Mouse (Mus musculus) MEL (cell line): Measurements from ENCODE around the gene Rxra. TPM values are rescaled to one million over a fixed set of nuclear protein-coding genes. Genes with fewer than 3 reads are reported as not detected.
A peak's percentile ranks its signal among the peaks of the same experiment; 100 is the strongest.

Source experiments
- DNase-seq: peaks from one replicate; pipeline ENCODE4 v3.0.0; 2011; ENCODE audit warnings: low read depth, low spot score
- H3K27ac ChIP-seq: 2 replicates; pipeline ENCODE4 v1.5.1; 2012; ENCODE audit warnings: low read depth, mild to moderate bottlenecking, control low read depth, low read length, moderate library complexity; ENCODE audit not compliant: control insufficient read depth
- H3K27me3 ChIP-seq, 2 experiments: fragments of 150-350 bp in 1 of 2; sonication (generic) in 1 of 2; 2 replicates each; pipeline ENCODE4 v1.6.1; 2012; ENCODE audit warnings: low read length in 2 of 2, mild to moderate bottlenecking in 2 of 2, improper control_type of control experiment in 1 of 2, moderate library complexity in 1 of 2; ENCODE audit not compliant: insufficient read depth in 2 of 2, control insufficient read depth in 1 of 2
- H3K36me3 ChIP-seq, 2 experiments: 2 replicates each; pipeline ENCODE4 v1.6.1; 2012 to 2014; ENCODE audit warnings: low read length in 2 of 2, improper control_type of control experiment in 1 of 2, inconsistent platforms in 1 of 2, mild to moderate bottlenecking in 1 of 2; ENCODE audit not compliant: insufficient read depth in 2 of 2, control insufficient read depth in 1 of 2
- H3K4me1 ChIP-seq, 2 experiments: fragments of 150-350 bp in 1 of 2; sonication (generic) in 1 of 2; 2 replicates each; pipeline ENCODE4 v1.6.1; 2012; ENCODE audit warnings: low read length in 2 of 2, improper control_type of control experiment in 1 of 2, mild to moderate bottlenecking in 1 of 2; ENCODE audit not compliant: insufficient read depth in 2 of 2, control insufficient read depth in 1 of 2
- H3K4me3 ChIP-seq, 2 experiments: fragments of 150-350 bp in 1 of 2; sonication (generic) in 1 of 2; 2 replicates each; pipeline ENCODE4 v1.5.1; 2012; ENCODE audit warnings: low read depth in 2 of 2, low read length in 2 of 2, mild to moderate bottlenecking in 2 of 2, moderate library complexity in 2 of 2, control low read depth in 1 of 2, improper control_type of control experiment in 1 of 2; ENCODE audit not compliant: control insufficient read depth in 1 of 2, insufficient read depth in 1 of 2
- H3K79me2 ChIP-seq: 2 replicates; pipeline ENCODE4 v1.6.1; 2012; ENCODE audit warnings: mild to moderate bottlenecking, low read length, moderate library complexity; ENCODE audit not compliant: control insufficient read depth, poor library complexity, insufficient read depth
- H3K9ac ChIP-seq: 2 replicates; pipeline ENCODE4 v1.6.1; 2012; ENCODE audit warnings: low read depth, mild to moderate bottlenecking, control low read depth, low read length, moderate library complexity; ENCODE audit not compliant: control insufficient read depth, poor library complexity, severe bottlenecking
- H3K9me3 ChIP-seq: fragments of 150-350 bp; sonication (generic); replicated peaks from 2 replicates; pipeline ENCODE4 v1.6.1; 2012; ENCODE audit warnings: mild to moderate bottlenecking, low read length, improper control_type of control experiment, moderate library complexity; ENCODE audit not compliant: insufficient read depth
- CHD1 ChIP-seq: IDR thresholded peaks from 2 replicates; pipeline ENCODE4 v1.6.1; 2012; ENCODE audit warnings: low read depth, mild to moderate bottlenecking, inconsistent platforms, low read length, improper control_type of control experiment
- CHD2 ChIP-seq: IDR thresholded peaks from 2 replicates; pipeline ENCODE4 v1.6.1; 2011; ENCODE audit warnings: low read length, improper control_type of control experiment
- CTCF ChIP-seq, 3 experiments: IDR thresholded peaks in 2 of 3; conservative IDR thresholded peaks in 1 of 3; 2 replicates each; pipeline ENCODE4 v1.5.1; 2011 to 2012; ENCODE audit warnings: low read length in 3 of 3, low read depth in 2 of 3, mild to moderate bottlenecking in 2 of 3, improper control_type of control experiment in 1 of 3, inconsistent platforms in 1 of 3, mixed read lengths in 1 of 3, moderate library complexity in 1 of 3; ENCODE audit not compliant: control insufficient read depth in 1 of 3, insufficient read depth in 1 of 3, poor library complexity in 1 of 3, severe bottlenecking in 1 of 3
- E2F4 ChIP-seq: IDR thresholded peaks from 2 replicates; pipeline ENCODE4 v1.6.1; 2011; ENCODE audit warnings: low read depth, low read length, improper control_type of control experiment, borderline replicate concordance
- EP300 ChIP-seq, 2 experiments: IDR thresholded peaks; 2 replicates each; pipeline ENCODE4 v1.6.1; 2011; ENCODE audit warnings: improper control_type of control experiment in 2 of 2, low read length in 2 of 2, low read depth in 1 of 2, mild to moderate bottlenecking in 1 of 2
- ETS1 ChIP-seq: IDR thresholded peaks from 2 replicates; pipeline ENCODE4 v1.6.1; 2012; ENCODE audit warnings: low read depth, mild to moderate bottlenecking, inconsistent platforms, low read length, improper control_type of control experiment, moderate library complexity
- GATA1 ChIP-seq: IDR thresholded peaks from 2 replicates; pipeline ENCODE4 v1.6.1; 2011; ENCODE audit warnings: low read depth, low read length, improper control_type of control experiment
- KAT2A ChIP-seq: conservative IDR thresholded peaks from 2 replicates; pipeline ENCODE4 v1.6.1; 2012; ENCODE audit warnings: low read depth, low read length, improper control_type of control experiment, inconsistent platforms
- MAFK ChIP-seq: IDR thresholded peaks from 2 replicates; pipeline ENCODE4 v1.6.1; 2011; ENCODE audit warnings: low read depth, mild to moderate bottlenecking, low read length, improper control_type of control experiment, borderline replicate concordance
- MAX ChIP-seq: IDR thresholded peaks from 2 replicates; pipeline ENCODE4 v1.6.1; 2011; ENCODE audit warnings: low read length, improper control_type of control experiment
- MXI1 ChIP-seq: IDR thresholded peaks from 2 replicates; pipeline ENCODE4 v1.6.1; 2011; ENCODE audit warnings: mild to moderate bottlenecking, low read depth, low read length, improper control_type of control experiment
- MYB ChIP-seq: IDR thresholded peaks from 2 replicates; pipeline ENCODE4 v1.6.1; 2011; ENCODE audit warnings: mild to moderate bottlenecking, low read depth, low read length, improper control_type of control experiment
- MYC ChIP-seq: IDR thresholded peaks from 2 replicates; pipeline ENCODE4 v1.6.1; 2011; ENCODE audit warnings: low read depth, mild to moderate bottlenecking, low read length, improper control_type of control experiment, moderate library complexity
- NELFE ChIP-seq: IDR thresholded peaks from 2 replicates; pipeline ENCODE4 v1.6.1; 2011; ENCODE audit warnings: low read depth, low read length, improper control_type of control experiment
- NRF1 ChIP-seq: IDR thresholded peaks from 2 replicates; pipeline ENCODE4 v1.6.1; 2014; ENCODE audit warnings: low read depth, mild to moderate bottlenecking, inconsistent platforms, low read length, improper control_type of control experiment, moderate library complexity; ENCODE audit not compliant: poor library complexity, insufficient read depth, severe bottlenecking
- POLR2AphosphoS2 ChIP-seq: IDR thresholded peaks from 2 replicates; pipeline ENCODE4 v1.6.1; 2011; ENCODE audit warnings: low read length, improper control_type of control experiment
- RAD21 ChIP-seq: IDR thresholded peaks from 2 replicates; pipeline ENCODE4 v1.6.1; 2011; ENCODE audit warnings: mild to moderate bottlenecking, low read depth, low read length, improper control_type of control experiment
- RCOR1 ChIP-seq: IDR thresholded peaks from 2 replicates; pipeline ENCODE4 v1.6.1; 2012; ENCODE audit warnings: low read depth, mild to moderate bottlenecking, inconsistent platforms, low read length, improper control_type of control experiment
- SIN3A ChIP-seq: IDR thresholded peaks from 2 replicates; pipeline ENCODE4 v1.6.1; 2012; ENCODE audit warnings: low read length, improper control_type of control experiment, inconsistent platforms
- TBP ChIP-seq: IDR thresholded peaks from 2 replicates; pipeline ENCODE4 v1.8.0; 2011; ENCODE audit warnings: low read depth, low read length, improper control_type of control experiment
- ZMIZ1 ChIP-seq: IDR thresholded peaks from 2 replicates; pipeline ENCODE4 v1.6.1; 2012; ENCODE audit warnings: low read depth, mild to moderate bottlenecking, inconsistent platforms, low read length, improper control_type of control experiment, moderate library complexity
- polyA plus RNA-seq, 2 experiments: library from polyadenylated mRNA; stranded (reverse) in 1 of 2; unstranded in 1 of 2; fragments of >175 nt in 1 of 2; fragments of >200 nt in 1 of 2; gene quantifications; 2 replicates each; pipeline versions ENCODE4 v1.2.1 to v1.2.4; 2012; ENCODE audit warnings: low replicate concordance in 2 of 2, low read depth in 1 of 2; ENCODE audit not compliant: insufficient read length in 2 of 2, insufficient read depth in 1 of 2, missing spikeins in 1 of 2
- total RNA-seq: library from RNA; depleted of rRNA; stranded (reverse); fragments of 300-350 nt; gene quantifications from 2 replicates; pipeline ENCODE4 v1.2.3, GENCODE M21; 2012

Gene Rxra
- total and polyA plus RNA-seq, 3 experiments = 11.7 to 19.6 TPM; not detected in 1

DNA sequence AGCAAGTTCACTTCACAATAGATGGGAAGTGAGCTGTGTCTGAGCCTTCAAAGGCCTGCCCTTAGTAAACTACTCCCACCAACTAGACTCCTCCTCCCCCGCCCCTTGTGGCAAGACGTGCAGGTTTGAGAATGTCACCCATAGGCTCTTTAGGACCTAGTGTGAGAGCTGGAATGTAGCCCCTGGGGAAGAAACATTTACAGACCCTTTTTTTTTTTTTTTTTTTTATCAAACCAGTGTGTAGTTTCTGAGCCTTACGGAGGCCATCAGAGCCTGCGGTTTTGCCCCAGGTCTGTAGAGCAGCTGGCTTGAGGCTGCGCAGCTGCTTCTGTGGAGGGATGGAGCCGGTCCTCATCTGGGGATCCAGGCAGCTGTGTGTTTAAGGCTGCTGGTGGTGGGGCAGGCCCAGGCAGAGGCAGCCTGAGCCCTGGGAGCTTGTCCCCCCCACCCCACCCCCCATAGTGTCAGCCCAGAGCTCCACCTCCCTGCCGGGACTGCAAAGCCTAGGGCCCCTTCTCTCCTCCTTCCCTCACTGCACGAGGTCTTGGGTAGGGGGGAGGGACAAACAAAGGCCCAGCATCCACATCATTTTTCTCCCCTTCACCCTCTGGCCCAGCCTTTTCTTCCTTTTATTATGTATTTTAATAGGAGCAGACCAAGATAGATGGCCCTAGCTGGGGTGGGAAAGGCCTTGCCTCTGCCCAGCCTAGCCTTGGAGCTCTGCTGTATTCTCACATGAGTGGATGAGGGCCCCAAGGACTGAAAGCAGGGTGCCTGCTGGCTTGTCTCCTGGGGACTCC, 26.2 kb upstream of the Rxra start:
- H3K9me3 ChIP-seq = no peaks in the 10 kb centered on the region
- H3K9ac ChIP-seq = no peak overlapping the region
- no peak for TF ChIP-seq MYC
- no peak for TF ChIP-seq CTCF (IDR thresholded peaks at IDR 0.05 in 2 of 3, conservative IDR thresholded peaks at IDR 0.05 in 1 of 3; ENCODE audit: control insufficient read depth in 1 of 3, insufficient read depth in 1 of 3, low read depth in 2 of 3, low read length in 3 of 3, poor library complexity in 1 of 3, severe bottlenecking in 1 of 3)
- no peak for TF ChIP-seq SIN3A
- TF ChIP-seq CHD1 = no peak
- TF ChIP-seq MAFK = no peak
- no peak for TF ChIP-seq CHD2
- no peak for TF ChIP-seq E2F4
- TF ChIP-seq TBP = no peak
- TF ChIP-seq NRF1 = no peak
- no peaks in the 10 kb centered on the region for H3K79me2 ChIP-seq
- no peak for DNase-seq
- peaks cover 0 to 9% of the 10 kb centered on the region in 2 experiments; a peak in 2 of 4 replicates for H3K36me3 ChIP-seq
- peaks cover 0 to 1% of the 10 kb centered on the region in 2 experiments; a peak in 1 of 4 replicates for H3K27me3 ChIP-seq
- no peak overlapping the region for H3K27ac ChIP-seq
- H3K4me1 ChIP-seq = peaks cover 3 to 14% of the 10 kb centered on the region in 2 experiments; a peak in 3 of 4 replicates
- H3K4me3 ChIP-seq = no peak overlapping the region

DNA sequence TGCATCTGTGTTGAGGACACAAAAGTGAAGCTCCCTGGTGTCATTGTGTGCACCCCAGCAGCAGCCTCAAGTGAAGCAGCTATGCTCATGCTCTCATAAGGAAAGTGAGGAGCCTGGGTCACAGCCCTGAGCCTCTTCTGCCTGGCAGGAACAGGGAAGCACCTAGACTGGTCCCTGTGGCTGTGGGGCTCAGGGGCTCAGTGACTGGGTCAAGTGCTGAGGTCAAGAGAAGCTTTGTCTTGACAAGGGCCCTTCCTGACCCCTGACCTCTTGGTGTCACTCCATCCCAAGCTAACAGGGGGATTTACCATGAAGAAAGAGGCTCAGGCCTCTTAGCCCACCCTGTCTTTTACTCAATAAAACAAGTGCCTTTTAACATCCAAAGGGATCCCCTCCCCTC, 25.2 kb upstream of the Rxra start:
- peaks cover 0 to 10% of the 10 kb centered on the region in 2 experiments; a peak in 2 of 4 replicates for H3K36me3 ChIP-seq
- H3K27me3 ChIP-seq = peaks cover 0 to 1% of the 10 kb centered on the region in 2 experiments; a peak in 1 of 4 replicates
- peaks cover 3 to 21% of the 10 kb centered on the region in 2 experiments; a peak in 3 of 4 replicates for H3K4me1 ChIP-seq
- H3K4me3 ChIP-seq = no peak overlapping the region
- no peak for DNase-seq
- no peaks in the 10 kb centered on the region for H3K79me2 ChIP-seq
- no peak overlapping the region for H3K27ac ChIP-seq
- TF ChIP-seq KAT2A = no peak
- TF ChIP-seq NELFE = no peak
- TF ChIP-seq EP300 (IDR thresholded peaks at IDR 0.05; ENCODE audit: low read depth in 1 of 2, low read length in 2 of 2) = no peak
- TF ChIP-seq, all 39 proteins: peak for 0
- Histone ChIP-seq H3K9me3 (no peaks in the 10 kb centered on the region), H3K9ac (no peak overlapping the region)

DNA sequence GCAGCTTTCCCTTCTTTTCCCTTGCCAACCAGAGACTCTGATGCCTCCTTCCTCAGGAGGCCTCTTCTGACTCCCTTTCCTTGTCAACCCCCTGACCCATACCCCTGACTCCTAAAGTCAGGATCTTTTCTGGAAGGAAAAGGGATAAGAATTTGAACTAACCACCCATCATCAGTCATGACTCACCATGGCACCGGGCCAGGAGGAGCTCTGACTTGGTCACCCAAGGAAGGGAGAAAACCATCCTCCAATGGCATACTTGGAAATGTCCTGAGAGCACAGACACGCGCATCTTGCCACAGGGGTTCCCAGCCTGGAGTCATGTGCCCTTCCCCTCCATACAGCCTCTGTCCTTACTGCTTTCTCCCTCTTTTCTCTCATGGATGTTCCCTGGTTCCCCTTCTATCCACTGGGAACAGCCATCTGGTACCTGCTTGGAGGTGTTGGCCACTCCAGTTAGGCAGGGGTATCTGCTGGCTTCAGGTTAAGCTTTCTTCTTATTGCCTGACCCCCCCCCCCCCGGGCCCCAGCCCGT, 22.7 kb upstream of the Rxra start:
- DNase-seq = peak; percentile 39
- Histone ChIP-seq H3K36me3 (peaks cover 0 to 10% of the 10 kb centered on the region in 2 experiments; a peak in 2 of 4 replicates), H3K27me3 (peaks cover 2 to 5% of the 10 kb centered on the region in 2 experiments; a peak in 2 of 4 replicates), H3K4me3 (no peak overlapping the region), H3K4me1 (peaks cover 3 to 21% of the 10 kb centered on the region in 2 experiments; a peak in 3 of 4 replicates)
- TF ChIP-seq MYB = no peak
- no peak for TF ChIP-seq ZMIZ1
- no peak for TF ChIP-seq GATA1
- TF ChIP-seq MXI1 = no peak
- TF ChIP-seq RAD21 = no peak
- TF ChIP-seq POLR2AphosphoS2 = no peak
- no peak for TF ChIP-seq RCOR1
- TF ChIP-seq ETS1 = no peak
- no peak for TF ChIP-seq CHD1
- TF ChIP-seq CHD2 = no peak
- no peak for TF ChIP-seq KAT2A
- TF ChIP-seq MAX = no peak
- TF ChIP-seq, all 39 proteins: peak for 0
- Histone ChIP-seq H3K9ac (no peak overlapping the region), H3K79me2 (no peaks in the 10 kb centered on the region), H3K9me3 (no peaks in the 10 kb centered on the region), H3K27ac (no peak overlapping the region)
